12 mouse cellular contexts compared by ENCODE assay signal in the genomic region with DNA sequence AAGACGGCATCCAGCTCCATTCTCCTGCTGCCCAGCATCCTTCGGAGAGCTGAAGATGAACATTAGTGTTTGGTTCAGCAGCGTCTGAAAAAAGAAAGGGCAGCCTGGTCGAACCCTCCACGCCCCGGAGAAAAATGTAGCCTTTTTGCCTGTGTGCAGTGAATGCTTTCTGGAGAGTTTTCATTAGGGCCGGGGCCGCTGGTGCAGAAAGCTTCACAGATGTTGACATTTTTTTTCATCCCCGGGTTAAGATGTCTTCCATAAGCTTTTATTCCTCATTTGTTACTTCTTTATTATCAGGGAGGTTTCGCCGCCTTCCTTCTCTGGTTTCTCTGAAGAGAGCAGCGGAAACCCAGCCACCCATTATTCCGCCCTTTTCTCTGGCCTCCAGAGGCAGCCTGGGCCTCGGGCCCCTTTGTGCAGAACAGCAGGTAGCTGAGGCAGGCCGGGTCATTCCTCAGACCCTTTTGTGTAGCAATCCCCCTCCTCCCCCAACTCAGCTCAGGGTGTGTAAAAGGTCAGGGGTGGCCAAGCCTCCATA.
DNase-seq lines count a peak whose midpoint lies in the region; ATAC-seq and TF ChIP-seq lines count a peak whose summit lies in the region.
"Had no signal": no experiment of that assay in that cellular context is flagged by ENCODE, and none has a peak within 500 bp of the region (broad histone marks: within the 10 kb centered on the region; RNA-seq: fewer than 3 reads in every experiment).

No protein-coding gene starts in this region.

- ATAC-seq in hindbrain, embryonic 12.5 days (ENCODE audit: low FRiP score), result no peak
- ATAC-seq in midbrain, embryonic 15.5 days (replicated peaks), result no peak; the same call in 1 of the 2 replicates

- no peak for DNase-seq in ES-E14 (ENCODE audit: low read depth, low spot score)
- peak; percentile 67 for DNase-seq in embryo, embryonic 11 days
- no peak for DNase-seq in right cerebral cortex, postnatal 4 days
- DNase-seq in left cerebral cortex, postnatal 36 days (ENCODE audit: low spot score in 2 of 2), result no peak
- DNase-seq in cerebellum, adult 11-12 months, result no peak
- DNase-seq in spleen, postnatal 36 days (ENCODE audit: low spot score in 2 of 2), result no peak
- DNase-seq: heart, postnatal 10 days; kidney, postnatal 25 days; lung, postnatal 10 days; thymus, postnatal 25 days had no signal

- H3K9ac ChIP-seq in ES-E14 (ENCODE audit: insufficient read depth, low read depth, low read length, poor library complexity, severe bottlenecking), result peak overlapping the region; percentile 79
- H3K9ac ChIP-seq in hindbrain, embryonic 12.5 days, result peak overlapping the region; percentile 33; the same call in 1 of the 2 replicates
- no peak overlapping the region for H3K9ac ChIP-seq in midbrain, embryonic 15.5 days

- no peaks in the 10 kb centered on the region for H3K36me3 ChIP-seq in ES-E14 (ENCODE audit: control insufficient read depth, insufficient read depth, low read length, poor library complexity, severe bottlenecking)
- no peaks in the 10 kb centered on the region for H3K36me3 ChIP-seq in hindbrain, embryonic 12.5 days
- no peaks in the 10 kb centered on the region for H3K36me3 ChIP-seq in midbrain, embryonic 15.5 days (replicated peaks)

- no peaks in the 10 kb centered on the region for H3K9me3 ChIP-seq in ES-E14 (ENCODE audit: control insufficient read depth, insufficient read depth, low read depth, low read length)
- H3K9me3 ChIP-seq in hindbrain, embryonic 12.5 days (replicated peaks), result 0 out of 2 replicates have a peak, but pooled peaks cover 5% of the 10 kb centered on the region
- no peaks in the 10 kb centered on the region for H3K9me3 ChIP-seq in midbrain, embryonic 15.5 days

- peak overlapping the region; percentile 97 for H3K27ac ChIP-seq in ES-E14 (ENCODE audit: insufficient read depth, low read depth, low read length, poor library complexity, severe bottlenecking)
- H3K27ac ChIP-seq in hindbrain, embryonic 12.5 days, result no peak overlapping the region
- no peak overlapping the region for H3K27ac ChIP-seq in midbrain, embryonic 15.5 days

- 6% methylated on average over 15 of the region's 15 CpGs for WGBS in hindbrain, embryonic 12.5 days
- 8% methylated on average over 15 of the region's 15 CpGs for WGBS in midbrain, embryonic 15.5 days

- peaks cover 52% of the 10 kb centered on the region for H3K27me3 ChIP-seq in hindbrain, embryonic 12.5 days
- peaks cover 20% of the 10 kb centered on the region for H3K27me3 ChIP-seq in midbrain, embryonic 15.5 days (replicated peaks)

- intact Hi-C loops in left cerebral cortex, postnatal 36 days (cut with DNase I), result no loop called here

- in situ Hi-C loops in ES-E14 (cut with MboI; ENCODE audit: low sequenced_read_pairs in 2 of 2, unreplicated experiment in 2 of 2), result loop anchor here in 1 of 2 experiments (10.0 kb wide), 1 partner anchor 141 kb away; a partner anchor contains a TSS

- peak overlapping the region; percentile 31 for H3K4me2 ChIP-seq in hindbrain, embryonic 12.5 days (replicated peaks)
- peak overlapping the region; percentile 27; the same call in 1 of the 2 replicates for H3K4me2 ChIP-seq in midbrain, embryonic 15.5 days

- peak overlapping the region; percentile 34 to 68 for H3K4me3 ChIP-seq in ES-E14 (ENCODE audit: insufficient read depth in 1 of 2, low read depth in 1 of 2, low read length in 2 of 2, poor library complexity in 1 of 2, severe bottlenecking in 1 of 2)
- H3K4me3 ChIP-seq in hindbrain, embryonic 12.5 days, result no peak overlapping the region
- H3K4me3 ChIP-seq in midbrain, embryonic 15.5 days, result no peak overlapping the region

- peaks cover 0 to 23% of the 10 kb centered on the region in 2 experiments; a peak in 3 of 4 replicates for H3K4me1 ChIP-seq in ES-E14 (ENCODE audit: control insufficient read depth in 2 of 2, insufficient read depth in 2 of 2, low read length in 2 of 2, poor library complexity in 1 of 2)
- peaks cover 13% of the 10 kb centered on the region for H3K4me1 ChIP-seq in hindbrain, embryonic 12.5 days
- H3K4me1 ChIP-seq in midbrain, embryonic 15.5 days, result peaks cover 11% of the 10 kb centered on the region

TF ChIP-seq in ES-E14, 5 proteins besides CTCF, POLR2A, EP300 and RAD21:
- TF ChIP-seq CHD2 (IDR thresholded peaks at IDR 0.05; ENCODE audit: low read depth, low read length) (no peak), HCFC1 (IDR thresholded peaks at IDR 0.05; ENCODE audit: borderline replicate concordance, insufficient read depth, low read length) (no peak), ZNF384 (IDR thresholded peaks at IDR 0.05; ENCODE audit: low read depth, low read length) (no peak), ZC3H11A (IDR thresholded peaks at IDR 0.05; ENCODE audit: borderline replicate concordance, low read depth, low read length) (no peak), MAFK (IDR thresholded peaks at IDR 0.05; ENCODE audit: insufficient read depth, low read depth, low read length) (no peak)

Comparison
In these comparisons a context has a peak if more than half of its experiments do, and no peak if none do; other contexts are left out.
1. H3K4me3 ChIP-seq: peak in ES-E14 (2 of 2); none in hindbrain, embryonic 12.5 days (single experiment) and midbrain, embryonic 15.5 days (single experiment).